Comparison of ENCODE assay signal across 7 mouse cellular contexts in genomic region chr4:135801543-135801942, GRCm38 (mm10). TPM values are rescaled to one million over a fixed set of nuclear protein-coding genes. Genes with fewer than 3 reads are reported as not detected.
A peak's percentile ranks its signal among the peaks of the same experiment; 100 is the strongest.
DNase-seq lines count a peak whose midpoint lies in the region; ATAC-seq and TF ChIP-seq lines count a peak whose summit lies in the region.

No protein-coding gene starts in this region.

- TF ChIP-seq POLR2A in cerebellum, adult 2 months (IDR thresholded peaks at IDR 0.05; ENCODE audit: borderline replicate concordance, insufficient read depth, low read length), result no peak
- TF ChIP-seq POLR2A in spleen, adult 2 months (IDR thresholded peaks at IDR 0.05; ENCODE audit: low read depth, low read length), result no peak

- 0 out of 2 replicates have a peak, but pooled peaks cover 2% of the 10 kb centered on the region for H3K9me3 ChIP-seq in intestine, embryonic 14.5 days (ENCODE audit: control insufficient read depth, low read length)

- 3% methylated on average over 8 of the region's 8 CpGs for WGBS in cerebellum, adult 2 months
- WGBS in intestine, embryonic 14.5 days, result 15% methylated on average over 8 of the region's 8 CpGs
- WGBS in spleen, adult 2 months, result 25% methylated on average over 8 of the region's 8 CpGs

- peaks cover 3% of the 10 kb centered on the region; the same call in 1 of the 2 replicates for H3K4me1 ChIP-seq in cerebellum, adult 2 months (ENCODE audit: control insufficient read depth, insufficient read depth, low read length)
- H3K4me1 ChIP-seq in intestine, embryonic 14.5 days (replicated peaks; ENCODE audit: control insufficient read depth, insufficient read depth, low read length), result 0 out of 2 replicates have a peak, but pooled peaks cover 7% of the 10 kb centered on the region
- no peaks in the 10 kb centered on the region for H3K4me1 ChIP-seq in spleen, adult 2 months (ENCODE audit: control insufficient read depth, insufficient read depth, insufficient read length)

- no peaks in the 10 kb centered on the region for H3K27me3 ChIP-seq in cerebellum, adult 2 months (ENCODE audit: control insufficient read depth, insufficient read depth, low read length)
- no peaks in the 10 kb centered on the region for H3K27me3 ChIP-seq in intestine, embryonic 14.5 days (replicated peaks; ENCODE audit: control insufficient read depth, insufficient read depth, low read length)
- H3K27me3 ChIP-seq in spleen, adult 2 months (ENCODE audit: control insufficient read depth, insufficient read depth, low read length), result peaks cover 1% of the 10 kb centered on the region; the same call in 1 of the 2 replicates

- no peak overlapping the region for H3K4me3 ChIP-seq in cerebellum, adult 2 months (replicated peaks; ENCODE audit: insufficient read depth, low read depth, low read length)
- no peak overlapping the region for H3K4me3 ChIP-seq in intestine, embryonic 14.5 days (ENCODE audit: low read depth, low read length)
- no peak overlapping the region for H3K4me3 ChIP-seq in spleen, adult 2 months (ENCODE audit: extremely low read depth, insufficient read depth, insufficient read length)

- 0 out of 2 replicates have a peak, but pooled peaks have one; percentile 44 for ATAC-seq in intestine, embryonic 14.5 days (replicated peaks; ENCODE audit: low FRiP score, low TSS enrichment, low read depth)

- no peak overlapping the region for H3K4me2 ChIP-seq in intestine, embryonic 14.5 days (ENCODE audit: low read length)

- TF ChIP-seq CTCF in cerebellum, adult 2 months (IDR thresholded peaks at IDR 0.05; ENCODE audit: borderline replicate concordance, insufficient read depth, low read depth, low read length), result peak; percentile 95
- peak; percentile 94; the same call in 1 of the 2 replicates for TF ChIP-seq CTCF in spleen, adult 2 months (IDR thresholded peaks at IDR 0.05; ENCODE audit: extremely low read depth, insufficient read depth, insufficient read length, insufficient replicate concordance)

- no peaks in the 10 kb centered on the region for H3K36me3 ChIP-seq in intestine, embryonic 14.5 days (ENCODE audit: control insufficient read depth, insufficient read depth, low read length)
- no peaks in the 10 kb centered on the region for H3K36me3 ChIP-seq in spleen, adult 2 months (ENCODE audit: control insufficient read depth, insufficient read depth, low read length)

- DNase-seq in WW6 (ENCODE audit: low read depth, low spot score), result peak; percentile 69
- DNase-seq in cerebellum, adult 2 months, result peak; percentile 75 to 90
- DNase-seq in frontal cortex, postnatal 25 days (ENCODE audit: low spot score in 2 of 2), result peak; percentile 83 to 86
- peak; percentile 97 for DNase-seq in intestine, embryonic 14.5 days (ENCODE audit: low spot score)
- DNase-seq in left cerebral cortex, adult 9 months (ENCODE audit: low spot score in 2 of 2), result peak; percentile 25 to 90
- DNase-seq in mesoderm, embryonic 11.5 days (ENCODE audit: low read depth, low spot score), result peak; percentile 91
- peak; percentile 47 to 78 for DNase-seq in spleen, adult 2 months (ENCODE audit: low read depth in 1 of 2, low spot score in 2 of 2)

- H3K9ac ChIP-seq in intestine, embryonic 14.5 days (ENCODE audit: low read length), result no peak overlapping the region

- H3K27ac ChIP-seq in cerebellum, adult 2 months (ENCODE audit: insufficient read depth, low read length), result no peak overlapping the region
- no peak overlapping the region for H3K27ac ChIP-seq in intestine, embryonic 14.5 days (ENCODE audit: low read depth)
- no peak overlapping the region for H3K27ac ChIP-seq in spleen, adult 2 months (ENCODE audit: insufficient read depth, low read length)

RNA-seq across cellular contexts. Expression of gene Myom3, which starts 42.0 kb away (rescaled TPM):
- 0.17 and 0.26 TPM in 2 replicates for polyA plus RNA-seq in cerebellum, adult 2 months (2012; rRNA removed)
- 0.51 and 0.65 TPM in 2 replicates for polyA plus RNA-seq in intestine, embryonic 14.5 days (2014; fragmentation: Nextera tagmentation; extraction: Ambion mirVana)
- polyA plus RNA-seq in spleen, adult 2 months (2012; rRNA removed), result 0.20 and 0.22 TPM in 2 replicates

RNA-seq across cellular contexts. Expression of gene Srsf10, which starts 54.0 kb away (rescaled TPM):
- 54.7 and 61.5 TPM in 2 replicates for polyA plus RNA-seq in cerebellum, adult 2 months (2012; rRNA removed)
- polyA plus RNA-seq in intestine, embryonic 14.5 days (2014; fragmentation: Nextera tagmentation; extraction: Ambion mirVana), result 271 and 273 TPM in 2 replicates
- 68.0 and 109 TPM in 2 replicates for polyA plus RNA-seq in spleen, adult 2 months (2012; rRNA removed)
